Mouse (Mus musculus) thymus, postnatal 4 days (tissue): ENCODE results near the gene Olfr1489.
"Not testable (repeated sequence)": the region's sequence is repeated elsewhere in the genome, so short reads cannot be mapped to it uniquely, and the experiment has no call there.

Source experiments
- DNase-seq: peaks from one replicate; pipeline ENCODE4 v3.0.0; 2021

Olfr1489 gene

GRCm38 (mm10) chr19:13631321-13631720 lies at the start of gene Olfr1489:
Gene Olfr1489, plus strand, starts transcription at chr19:13631621.
- no peak for DNase-seq

- no peak for DNase-seq
These were observed 48.2 kb upstream of the Olfr1489 start, which contains the start of gene Olfr1484 for GRCm38 (mm10) chr19:13583211-13583610. Gene Olfr1484, plus strand, starts transcription at chr19:13583511.

- not testable (repeated sequence) for DNase-seq
These were observed 14.3 kb upstream of the Olfr1489 start, which contains the start of gene Olfr1487 for GRCm38 (mm10) chr19:13617075-13617474. Gene Olfr1487, plus strand, starts transcription at chr19:13617375.

- DNase-seq = no peak
These were observed 19.4 kb downstream of the Olfr1489 start, which contains the start of gene Olfr1490 for GRCm38 (mm10) chr19:13650791-13651190. Gene Olfr1490, plus strand, starts transcription at chr19:13651091.
